Mouse (Mus musculus) hindbrain, embryonic 14.5 days (tissue): Measurements from ENCODE around the gene Kmt5b. TPM values are rescaled to one million over a fixed set of nuclear protein-coding genes. Genes with fewer than 3 reads are reported as not detected.

ENCODE experiments used
- ATAC-seq: fragments of 200-750 bp; cut with Nextera tagmentation; 2 replicates; pipeline ENCODE4 v1.8.0; 2017; ENCODE audit warnings: moderate number of reproducible peaks, mild to moderate bottlenecking, moderate TSS enrichment, moderate library complexity; ENCODE audit not compliant: low FRiP score
- DNase-seq: peaks from one replicate; pipeline ENCODE4 v3.0.0-alpha.2; 2015; ENCODE audit warnings: low spot score
- H3K27ac ChIP-seq: fragments of 300-500 bp; sonication (generic); 2 replicates; pipeline ENCODE4 v1.5.1; 2014; ENCODE audit warnings: mild to moderate bottlenecking, moderate library complexity
- H3K27me3 ChIP-seq: fragments of 300-500 bp; sonication (generic); 2 replicates; pipeline ENCODE4 v1.6.1; 2014; ENCODE audit warnings: mild to moderate bottlenecking, low read length, mixed read lengths; ENCODE audit not compliant: control insufficient read depth, insufficient read depth
- H3K36me3 ChIP-seq: fragments of 300-500 bp; sonication (generic); replicated peaks from 2 replicates; pipeline ENCODE4 v1.6.1; 2014; ENCODE audit not compliant: control insufficient read depth, insufficient read depth
- H3K4me1 ChIP-seq: fragments of 300-500 bp; sonication (generic); replicated peaks from 2 replicates; pipeline ENCODE4 v1.6.1; 2014; ENCODE audit warnings: antibody characterized with exemption, low read length, mixed read lengths; ENCODE audit not compliant: control insufficient read depth, insufficient read depth
- H3K4me2 ChIP-seq: fragments of 300-500 bp; sonication (generic); replicated peaks from 2 replicates; pipeline ENCODE4 v1.6.1; 2014; ENCODE audit warnings: mild to moderate bottlenecking, moderate library complexity
- H3K4me3 ChIP-seq: fragments of 300-500 bp; sonication (generic); replicated peaks from 2 replicates; pipeline ENCODE4 v1.5.1; 2014; ENCODE audit warnings: mild to moderate bottlenecking, low read length
- H3K9ac ChIP-seq: fragments of 300-500 bp; sonication (generic); 2 replicates; pipeline ENCODE4 v1.6.1; 2014
- H3K9me3 ChIP-seq: fragments of 300-500 bp; sonication (generic); 2 replicates; pipeline ENCODE4 v1.6.1; 2016; ENCODE audit warnings: low read length; ENCODE audit not compliant: control insufficient read depth
- WGBS: fragments of 180-500 bp; shearing (Covaris S2); extraction: QIAGEN DNeasy Blood & Tissue Kit; methylation state at CpG from one replicate; pipeline ENCODE4 v1.1.7; 2014; 5-methylcytosine and 5-hydroxymethylcytosine counted together
- polyA plus RNA-seq: library from polyadenylated mRNA; unstranded; fragments of >200 nt; fragmentation: Nextera tagmentation; extraction: Ambion mirVana; gene quantifications from 2 replicates; pipeline ENCODE4 v1.2.1, GENCODE M21; 2014

Kmt5b gene
- polyA plus RNA-seq, 1 experiment from 2014 or later: 57.9 TPM

DNA sequence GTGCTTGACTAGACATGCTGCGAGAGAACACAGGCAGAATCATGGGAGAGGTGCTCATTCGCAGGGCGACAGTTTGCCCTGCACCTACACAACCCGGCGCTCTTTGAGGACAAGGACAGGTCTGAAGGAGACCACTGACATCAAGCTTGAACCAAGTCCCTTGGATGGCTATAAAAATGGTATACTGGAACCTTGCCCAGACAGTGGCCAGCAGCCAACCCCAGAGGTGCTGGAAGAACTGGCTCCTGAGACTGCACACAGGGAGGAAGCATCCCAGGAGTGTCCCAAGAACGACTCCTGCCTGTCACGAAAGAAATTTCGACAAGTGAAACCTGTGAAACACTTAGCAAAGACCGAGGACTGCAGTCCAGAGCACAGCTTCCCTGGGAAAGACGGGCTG, 47.2 kb downstream of the Kmt5b start:
- Histone ChIP-seq H3K9me3 (no peaks in the 10 kb centered on the region), H3K4me3 (no peak overlapping the region), H3K36me3 (peaks cover 70% of the 10 kb centered on the region), H3K4me2 (no peak overlapping the region), H3K27ac (no peak overlapping the region), H3K9ac (no peak overlapping the region), H3K4me1 (no peaks in the 10 kb centered on the region), H3K27me3 (no peaks in the 10 kb centered on the region)
- ATAC-seq (no peak), DNase-seq (no peak)
- 92% methylated on average over 10 of the region's 10 CpGs for WGBS

DNA sequence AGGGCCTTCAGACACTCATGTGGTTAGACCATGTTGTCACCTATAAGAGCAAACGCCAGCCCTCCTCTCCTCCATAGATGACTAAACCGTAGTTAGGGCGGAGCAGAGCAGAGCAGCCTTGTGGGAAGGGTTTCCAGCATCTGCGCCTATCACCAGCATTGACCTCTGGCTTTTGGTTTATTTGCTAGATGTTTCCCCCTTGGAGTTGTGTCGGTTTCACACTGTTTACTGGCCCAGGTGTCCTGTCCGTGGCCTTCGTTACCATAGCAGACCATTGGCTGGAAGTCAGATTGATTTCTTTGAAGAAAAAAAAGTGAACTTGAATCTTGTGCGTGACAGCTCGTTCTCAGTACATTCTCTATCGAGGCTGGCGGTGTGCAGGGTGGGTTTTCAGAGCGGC, 48.6 kb downstream of the Kmt5b start:
- no peaks in the 10 kb centered on the region for H3K9me3 ChIP-seq
- H3K36me3 ChIP-seq: peaks cover 56% of the 10 kb centered on the region
- no peak overlapping the region for H3K27ac ChIP-seq
- H3K27me3 ChIP-seq: no peaks in the 10 kb centered on the region
- ATAC-seq: no peak
- WGBS: 86% methylated on average over 12 of the region's 12 CpGs
- no peak overlapping the region for H3K4me3 ChIP-seq
- DNase-seq: no peak
- H3K4me1 ChIP-seq: no peaks in the 10 kb centered on the region
- H3K4me2 ChIP-seq: no peak overlapping the region
- H3K9ac ChIP-seq: no peak overlapping the region

DNA sequence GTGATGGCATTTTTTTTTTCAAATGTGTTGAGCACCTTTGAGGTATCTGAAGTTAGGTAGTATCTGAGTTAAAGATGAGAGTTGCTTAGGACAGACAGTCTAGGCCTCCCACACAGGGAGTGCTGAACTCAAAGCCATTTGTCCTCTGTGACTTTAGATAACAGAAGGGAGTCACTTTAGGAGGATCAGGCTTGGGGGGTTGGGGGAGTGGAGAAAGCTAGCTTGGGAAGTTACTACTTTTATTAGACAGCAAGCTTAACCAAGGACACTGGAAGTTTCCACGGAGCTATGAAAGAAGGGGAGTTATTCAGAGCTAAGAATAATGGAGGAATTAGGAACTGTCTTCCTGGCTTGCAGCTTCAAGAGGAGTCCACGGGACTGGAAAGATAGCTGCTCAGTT, 51.9 kb downstream of the Kmt5b start:
- H3K27ac ChIP-seq: no peak overlapping the region
- 66% methylated on average over 2 of the region's 2 CpGs for WGBS
- H3K4me1 ChIP-seq: no peaks in the 10 kb centered on the region

DNA sequence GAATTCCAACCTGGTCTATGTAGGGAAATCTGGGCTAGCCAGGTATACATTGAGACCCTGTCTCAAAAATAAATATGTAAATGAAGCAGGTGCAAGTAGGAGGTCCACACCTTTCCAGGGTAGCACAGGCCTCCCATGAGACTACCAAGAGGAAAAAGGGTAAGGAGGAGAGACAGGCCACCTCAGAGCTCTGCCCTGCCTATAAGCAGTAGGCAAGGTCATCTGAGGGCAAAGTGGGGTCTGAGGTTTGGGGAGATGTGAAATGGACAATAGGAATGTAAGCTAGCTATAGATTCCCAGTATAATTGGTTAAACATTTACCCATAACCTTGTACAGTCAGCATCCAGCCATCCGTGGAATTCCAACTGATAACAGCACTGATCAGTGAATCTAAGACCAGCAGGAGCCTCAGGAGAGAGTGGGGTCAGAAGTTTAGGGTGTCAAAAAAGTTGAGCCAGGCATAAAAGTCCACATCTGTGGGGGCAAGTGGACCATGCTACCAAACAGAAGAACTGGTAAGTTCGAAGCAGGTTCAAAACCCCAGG, 52.8 kb downstream of the Kmt5b start:
- Histone ChIP-seq H3K27ac (no peak overlapping the region), H3K4me3 (no peak overlapping the region), H3K4me1 (no peaks in the 10 kb centered on the region), H3K9ac (no peak overlapping the region), H3K27me3 (no peaks in the 10 kb centered on the region), H3K4me2 (no peak overlapping the region), H3K9me3 (no peaks in the 10 kb centered on the region), H3K36me3 (peaks cover 31% of the 10 kb centered on the region)
- 81% methylated on average over 2 of the region's 2 CpGs for WGBS
- ATAC-seq: no peak
- no peak for DNase-seq

More for the DNA sequence above, 51.9 kb downstream of the Kmt5b start:
- Histone ChIP-seq H3K4me2 (no peak overlapping the region), H3K4me3 (no peak overlapping the region), H3K27me3 (no peaks in the 10 kb centered on the region), H3K9me3 (no peaks in the 10 kb centered on the region), H3K36me3 (peaks cover 40% of the 10 kb centered on the region), H3K9ac (no peak overlapping the region)
- DNase-seq: no peak
- ATAC-seq: no peak

DNA sequence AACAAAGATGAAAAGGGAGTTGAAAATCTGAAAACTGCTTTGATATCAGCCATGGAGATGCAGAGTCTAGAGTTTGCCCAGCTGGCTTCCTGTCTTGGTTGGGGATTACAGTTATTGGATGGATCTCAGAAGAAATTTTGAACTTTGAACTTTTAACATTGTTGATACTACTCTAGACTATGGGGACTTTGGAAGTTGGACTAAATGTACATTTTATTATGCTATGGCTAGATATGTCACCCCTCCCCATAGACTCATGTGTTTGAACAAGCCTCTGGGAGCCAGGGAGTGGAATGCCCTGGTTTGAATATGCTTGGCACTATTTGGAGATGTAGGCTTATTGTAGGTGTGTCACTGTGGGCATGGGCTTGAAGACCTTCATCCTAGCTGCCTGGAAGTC, 57.8 kb downstream of the Kmt5b start:
- Histone ChIP-seq H3K4me1 (no peaks in the 10 kb centered on the region), H3K36me3 (no peaks in the 10 kb centered on the region), H3K4me2 (no peak overlapping the region), H3K27me3 (no peaks in the 10 kb centered on the region), H3K4me3 (no peak overlapping the region), H3K9ac (no peak overlapping the region), H3K27ac (no peak overlapping the region), H3K9me3 (no peaks in the 10 kb centered on the region)
- DNase-seq (no peak), ATAC-seq (no peak)

DNA sequence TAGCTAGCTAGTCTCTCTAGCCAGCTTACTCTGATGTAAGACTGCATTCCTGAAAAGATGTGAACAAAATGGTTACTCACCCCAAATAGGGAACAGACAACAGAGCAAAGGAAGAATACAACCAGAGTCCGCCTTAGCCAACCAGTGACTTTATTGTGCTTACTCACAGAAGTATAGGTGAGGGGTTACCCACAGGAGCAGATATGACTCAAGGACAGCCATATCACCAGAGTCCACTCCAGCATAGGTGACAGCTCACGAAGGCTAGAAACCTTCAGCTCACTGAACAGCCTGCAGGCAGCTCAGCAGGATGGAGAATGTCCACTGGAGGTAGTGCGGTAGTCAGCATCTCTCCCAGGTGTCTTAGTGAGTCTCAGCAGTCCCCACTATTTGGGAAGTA, 62.6 kb downstream of the Kmt5b start:
- no peaks in the 10 kb centered on the region for H3K9me3 ChIP-seq
- no peak overlapping the region for H3K9ac ChIP-seq
- H3K27me3 ChIP-seq: no peaks in the 10 kb centered on the region
- H3K4me1 ChIP-seq: no peaks in the 10 kb centered on the region
- ATAC-seq: no peak
- no peak for DNase-seq
- H3K4me3 ChIP-seq: no peak overlapping the region
- WGBS: 89% methylated on average over 3 of the region's 3 CpGs
- no peaks in the 10 kb centered on the region for H3K36me3 ChIP-seq
- H3K27ac ChIP-seq: no peak overlapping the region
- H3K4me2 ChIP-seq: no peak overlapping the region

DNA sequence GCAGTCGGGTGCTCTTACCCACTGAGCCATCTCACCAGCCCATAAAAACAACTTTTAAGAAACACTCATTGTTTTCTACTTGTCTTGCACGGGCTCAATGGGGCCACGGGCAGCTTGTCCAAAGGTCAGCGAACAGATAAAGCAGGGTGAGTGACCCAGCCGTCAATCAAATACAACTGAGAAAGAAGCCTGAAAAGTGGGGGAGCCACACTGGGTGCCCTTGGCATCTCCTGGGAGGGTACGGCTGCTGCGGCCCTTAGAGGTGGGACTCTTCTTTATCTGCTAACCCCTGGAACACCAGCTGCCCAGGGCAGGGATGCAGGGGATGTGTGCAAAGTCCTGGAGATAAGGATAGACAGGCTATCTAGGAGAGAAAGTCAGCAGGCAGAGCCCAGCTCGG, 64.5 kb downstream of the Kmt5b start:
- DNase-seq (no peak), ATAC-seq (no peak)
- Histone ChIP-seq H3K36me3 (no peaks in the 10 kb centered on the region), H3K9me3 (no peaks in the 10 kb centered on the region), H3K27ac (no peak overlapping the region), H3K27me3 (no peaks in the 10 kb centered on the region), H3K4me2 (no peak overlapping the region), H3K9ac (no peak overlapping the region), H3K4me3 (no peak overlapping the region), H3K4me1 (no peaks in the 10 kb centered on the region)
- 45% methylated on average over 8 of the region's 8 CpGs for WGBS

DNA sequence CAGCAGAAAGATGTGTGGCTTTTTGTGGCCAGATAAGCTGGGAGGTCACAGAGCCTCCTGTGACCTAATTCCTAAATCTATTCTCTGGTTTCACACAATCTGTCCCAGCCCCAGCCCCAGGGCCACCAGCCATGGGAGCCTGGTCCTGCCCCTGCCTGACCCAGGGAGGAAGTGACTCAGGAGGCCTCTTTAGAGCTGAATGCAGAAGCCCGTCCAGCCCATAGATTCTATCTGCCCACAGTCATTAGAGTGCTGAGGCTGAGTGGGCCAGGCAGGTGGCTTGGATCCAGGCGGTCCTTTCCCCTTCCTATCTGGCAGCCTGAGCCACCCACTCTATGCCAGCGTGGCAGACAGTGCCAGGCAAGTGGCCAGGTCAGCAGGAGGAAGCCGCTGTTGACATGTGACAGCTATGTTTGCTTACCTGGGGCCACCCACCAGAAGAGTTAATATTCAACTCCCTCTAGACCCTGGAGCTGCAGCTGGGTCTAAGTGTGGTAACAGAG, 65.7 kb downstream of the Kmt5b start:
- Histone ChIP-seq H3K9me3 (no peaks in the 10 kb centered on the region), H3K27me3 (no peaks in the 10 kb centered on the region), H3K4me3 (no peak overlapping the region), H3K4me1 (no peaks in the 10 kb centered on the region), H3K9ac (no peak overlapping the region), H3K4me2 (no peak overlapping the region), H3K27ac (no peak overlapping the region), H3K36me3 (no peaks in the 10 kb centered on the region)
- ATAC-seq (no peak), DNase-seq (no peak)
- WGBS: 60% methylated on average over 4 of the region's 4 CpGs

DNA sequence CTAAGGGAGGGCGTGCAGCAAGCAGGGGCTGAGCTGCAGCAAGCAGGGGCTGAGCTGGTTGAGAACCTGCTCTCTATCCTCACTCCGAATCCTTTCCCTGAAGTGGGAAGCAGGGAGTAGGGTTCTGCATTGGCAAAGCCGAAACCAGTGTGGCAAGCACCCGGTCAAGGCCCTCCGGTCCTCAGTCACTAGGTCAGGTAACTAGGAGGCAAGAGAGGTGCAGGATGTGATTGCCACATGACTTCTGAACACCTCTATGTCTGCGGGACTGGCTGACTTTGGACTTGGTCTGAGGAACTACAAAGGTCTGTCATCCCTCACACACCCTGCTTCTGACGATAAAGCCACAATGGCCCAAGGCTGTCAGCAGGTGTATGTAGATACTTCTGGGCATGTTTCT, 67.1 kb downstream of the Kmt5b start:
- DNase-seq: no peak
- H3K27me3 ChIP-seq: no peaks in the 10 kb centered on the region
- no peaks in the 10 kb centered on the region for H3K4me1 ChIP-seq
- no peak overlapping the region for H3K9ac ChIP-seq
- no peak for ATAC-seq
- H3K4me3 ChIP-seq: no peak overlapping the region
- no peaks in the 10 kb centered on the region for H3K9me3 ChIP-seq
- no peak overlapping the region for H3K4me2 ChIP-seq
- H3K36me3 ChIP-seq: no peaks in the 10 kb centered on the region
- no peak overlapping the region for H3K27ac ChIP-seq
- 93% methylated on average over 7 of the region's 7 CpGs for WGBS

DNA sequence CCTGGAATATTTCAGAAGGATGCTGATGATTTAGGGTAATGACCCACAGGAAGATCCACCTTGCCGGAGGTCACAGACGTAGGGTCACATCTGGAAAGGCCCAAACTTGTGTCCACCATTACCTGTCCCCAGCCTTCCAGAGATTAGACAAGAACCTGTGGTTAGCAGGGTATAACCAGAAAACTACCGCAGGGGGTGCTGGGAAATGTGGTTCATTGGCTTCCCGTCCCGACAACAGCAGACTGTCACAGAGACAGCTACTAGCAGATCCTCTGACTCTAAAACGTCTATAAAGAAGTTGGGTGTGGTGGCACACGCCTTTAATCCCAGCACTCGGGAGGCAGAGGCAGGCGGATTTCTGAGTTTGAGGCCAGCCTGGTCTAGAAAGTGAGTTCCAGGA, 69.6 kb downstream of the Kmt5b start:
- no peaks in the 10 kb centered on the region for H3K27me3 ChIP-seq
- H3K9me3 ChIP-seq: no peaks in the 10 kb centered on the region
- no peak overlapping the region for H3K4me2 ChIP-seq
- no peak overlapping the region for H3K27ac ChIP-seq
- 93% methylated on average over 9 of the region's 9 CpGs for WGBS
- H3K4me1 ChIP-seq: no peaks in the 10 kb centered on the region
- H3K36me3 ChIP-seq: no peaks in the 10 kb centered on the region
- H3K9ac ChIP-seq: no peak overlapping the region
- no peak overlapping the region for H3K4me3 ChIP-seq
- ATAC-seq (no peak), DNase-seq (no peak)
